Mouse (Mus musculus): ENCODE data around the gene Msmp.

- TF ChIP-seq CTCF (IDR thresholded peaks at IDR 0.05; ENCODE audit: low read depth, low read length): no peak
- TF ChIP-seq GATA1 (IDR thresholded peaks at IDR 0.05; ENCODE audit: borderline replicate concordance, low read length): no peak
- no peak for TF ChIP-seq POLR2AphosphoS5 (IDR thresholded peaks at IDR 0.05; ENCODE audit: insufficient replicate concordance, low read depth, low read length)
- no peak for TF ChIP-seq TAL1 (conservative IDR thresholded peaks at IDR 0.05; ENCODE audit: low read depth, low read length)
These were observed 35.2 kb downstream of the Msmp start for GRCm38 (mm10) chr4:43549055-43549454.

Measured in G1E (cell line).